Mouse (Mus musculus): ENCODE results near the gene Dlgap1. TPM values are rescaled to one million over a fixed set of nuclear protein-coding genes. Genes with fewer than 3 reads are reported as not detected.

The Dlgap1 gene
- polyA plus RNA-seq, 1 experiment from 2014 or later, result 3.7 TPM

GRCm38 (mm10) chr17:70870581-70870980, 901.7 kb downstream of the Dlgap1 start:
- H3K4me2 ChIP-seq (ENCODE audit: low read depth, low read length), result no peak overlapping the region
- ATAC-seq (ENCODE audit: low read depth) (no peak), DNase-seq (ENCODE audit: low spot score) (no peak)
- H3K4me3 ChIP-seq (ENCODE audit: low read depth, low read length), result no peak overlapping the region
- 90% methylated on average over 4 of the region's 4 CpGs for WGBS
- no peak overlapping the region for H3K9ac ChIP-seq (ENCODE audit: low read depth, low read length)
- H3K9me3 ChIP-seq (ENCODE audit: control insufficient read depth, low read length), result no peaks in the 10 kb centered on the region
- peaks cover 9% of the 10 kb centered on the region; the same call in 1 of the 2 replicates for H3K4me1 ChIP-seq (ENCODE audit: control insufficient read depth, insufficient read depth, low read length)
- no peaks in the 10 kb centered on the region for H3K27me3 ChIP-seq (replicated peaks; ENCODE audit: control insufficient read depth, insufficient read depth, low read length)
- no peaks in the 10 kb centered on the region for H3K36me3 ChIP-seq (ENCODE audit: control insufficient read depth, insufficient read depth, low read length)
- H3K27ac ChIP-seq (replicated peaks; ENCODE audit: low read depth, low read length), result no peak overlapping the region

MicroRNAs encoded within 50 kb of the gene (microRNA counts, 519-probe panel; counts per million panel counts)
- microRNA mmu-miR-1195, result 1,747 counts per million, percentile 10 among the panel's probes with 10 or more counts

Small RNAs within 50 kb of the gene (microRNA-seq; reads per million reads assigned to microRNA genes)
- gene Mir1195 (ENCODE audit: borderline number of aligned reads), result not detected

Data from embryonic facial prominence, embryonic 14.5 days (tissue).